Mouse (Mus musculus) urinary bladder, postnatal 36 days (tissue): ENCODE results near the gene Icam2.
"Not testable (repeated sequence)": the region's sequence is repeated elsewhere in the genome, so short reads cannot be mapped to it uniquely, and the experiment has no call there.

ENCODE experiments used
- DNase-seq, 2 experiments: peaks; one replicate each; pipeline ENCODE4 v3.0.0; 2022; ENCODE audit warnings: low spot score in 2 of 2, mixed read lengths in 1 of 2

Gene Icam2

DNA sequence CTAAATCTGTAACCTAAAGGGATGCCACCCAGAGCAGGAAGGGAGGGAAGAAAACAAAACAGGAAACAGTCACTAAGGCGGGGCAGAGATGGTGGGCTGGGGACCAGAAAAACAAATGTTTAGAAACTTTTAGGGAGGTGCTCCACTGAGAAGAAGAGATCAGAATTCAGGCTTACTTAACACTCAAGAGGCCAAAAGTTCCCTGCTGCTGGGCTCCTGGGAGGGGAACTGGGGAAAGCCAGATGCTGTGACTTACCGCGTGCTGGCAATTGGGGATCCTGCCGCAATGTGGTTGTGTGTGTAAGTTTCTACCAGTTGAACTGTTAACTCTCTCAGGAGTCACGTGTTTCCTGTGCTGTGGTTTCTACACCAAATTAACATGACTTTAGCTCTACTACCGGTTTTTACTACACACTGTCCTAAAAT is at the start of gene Icam2:
Gene Icam2, minus strand, starts transcription at position 285 of the 426 bp plus-strand sequence.
- no peak for DNase-seq

DNA sequence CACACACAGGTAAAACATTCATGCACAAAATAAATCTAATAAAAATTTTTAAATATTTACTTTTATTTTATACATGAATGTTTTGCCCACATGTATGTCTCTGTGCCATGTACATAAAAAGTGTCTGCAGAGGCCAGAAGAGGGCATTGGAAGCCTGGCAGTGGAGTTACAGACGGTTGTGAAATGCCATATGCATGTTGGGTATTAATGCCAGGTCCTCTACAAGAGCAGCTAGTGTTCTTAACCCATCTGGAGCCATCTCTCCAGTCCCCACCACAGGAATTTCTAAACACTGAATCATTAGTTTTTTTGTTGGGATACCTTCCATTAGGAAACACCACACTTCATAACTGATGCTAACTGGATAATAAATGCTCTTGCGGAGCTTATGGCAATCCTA is 49.7 kb upstream of the Icam2 start:
- DNase-seq, result no peak

DNA sequence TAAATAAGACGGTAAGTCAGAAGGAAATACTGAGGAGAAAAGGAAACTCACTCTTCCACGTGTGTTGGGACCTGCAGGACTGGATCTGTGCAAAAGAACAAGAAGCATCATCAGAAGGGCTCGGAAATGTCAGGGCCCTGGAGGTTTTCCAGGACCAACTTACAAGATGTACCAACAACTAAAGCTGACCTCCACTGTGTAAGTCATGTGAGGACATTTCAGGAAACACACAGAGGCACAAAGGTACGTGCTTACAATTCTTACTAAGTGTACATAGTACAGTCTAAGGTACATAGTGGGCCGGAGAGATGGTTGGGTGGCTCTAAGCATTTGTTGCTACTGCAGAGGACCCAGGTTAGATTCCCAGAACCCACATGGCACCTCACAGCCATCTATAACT is 49.2 kb upstream of the Icam2 start:
- no peak for DNase-seq

GRCm38 (mm10) chr11:106430392-106430791 is 42.5 kb upstream of the Icam2 start:
- DNase-seq, result no peak

DNA sequence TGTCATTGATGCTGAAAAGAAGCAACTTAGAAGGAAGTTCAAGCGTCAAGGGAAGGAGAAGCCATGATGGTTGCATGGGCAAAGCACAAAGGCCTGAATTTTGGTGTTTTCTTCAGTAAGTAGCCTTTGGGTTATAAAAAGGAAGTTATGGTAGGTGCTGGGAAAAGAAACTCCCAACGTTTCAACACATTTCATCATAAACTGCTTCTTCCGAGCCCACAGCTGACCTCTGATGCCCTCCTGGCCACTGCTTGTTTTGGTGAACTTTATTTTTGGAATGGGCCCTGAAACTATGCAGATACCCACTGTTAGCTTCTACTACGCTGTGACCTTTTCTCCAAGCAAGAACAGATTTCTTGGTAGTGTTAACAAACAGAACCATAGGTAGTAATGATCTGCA is 41.8 kb upstream of the Icam2 start:
- DNase-seq, result no peak

DNA sequence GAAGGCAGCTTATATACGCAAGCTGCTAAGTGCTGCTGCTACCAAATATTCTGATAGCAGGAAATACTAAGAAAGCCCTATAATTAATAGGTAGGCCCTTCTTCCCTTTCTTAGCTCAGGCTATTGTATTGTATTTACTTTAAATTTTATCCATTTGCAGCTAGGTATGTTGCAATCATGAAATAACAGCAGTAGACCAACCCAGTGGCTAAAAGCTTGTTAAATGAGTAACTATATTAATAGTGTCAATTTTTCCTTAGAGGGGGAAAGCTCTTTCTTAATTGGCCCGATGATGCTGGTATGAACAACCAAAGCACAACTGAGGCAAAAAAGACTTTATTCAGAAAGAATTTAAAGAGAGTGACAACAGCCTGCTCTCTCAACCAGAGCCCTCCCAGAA is 40.7 kb upstream of the Icam2 start:
- no peak for DNase-seq

- no peak for DNase-seq
Measured at GRCm38 (mm10) chr11:106428106-106428505, 40.2 kb upstream of the Icam2 start.

- no peak for DNase-seq
Measured at GRCm38 (mm10) chr11:106426447-106426846, 38.6 kb upstream of the Icam2 start.

DNA sequence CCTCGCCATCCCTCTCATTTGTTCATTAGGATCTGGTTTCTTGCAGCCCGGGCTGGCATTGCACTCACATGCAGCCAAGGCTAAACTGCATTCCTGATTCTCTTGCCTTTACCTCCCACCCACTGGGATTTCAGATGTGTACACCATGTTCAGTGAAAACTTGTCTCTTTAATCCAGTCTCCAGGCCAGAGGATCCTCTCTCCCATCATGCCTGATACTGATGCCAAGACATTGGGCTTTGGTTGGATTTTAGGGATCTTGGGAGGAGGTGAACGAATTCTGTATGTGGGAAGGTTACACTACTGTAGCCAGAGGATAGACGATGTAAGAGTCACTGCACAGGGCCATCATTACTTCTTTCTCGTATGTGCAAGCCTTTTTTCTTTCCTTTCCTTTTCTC is 37.3 kb upstream of the Icam2 start:
- DNase-seq, result no peak

- no peak for DNase-seq
Measured at GRCm38 (mm10) chr11:106419262-106420102, 31.6 kb upstream of the Icam2 start.

- DNase-seq, result peak; percentile 70 to 80
Measured at GRCm38 (mm10) chr11:106418622-106419196, 30.8 kb upstream of the Icam2 start.

DNA sequence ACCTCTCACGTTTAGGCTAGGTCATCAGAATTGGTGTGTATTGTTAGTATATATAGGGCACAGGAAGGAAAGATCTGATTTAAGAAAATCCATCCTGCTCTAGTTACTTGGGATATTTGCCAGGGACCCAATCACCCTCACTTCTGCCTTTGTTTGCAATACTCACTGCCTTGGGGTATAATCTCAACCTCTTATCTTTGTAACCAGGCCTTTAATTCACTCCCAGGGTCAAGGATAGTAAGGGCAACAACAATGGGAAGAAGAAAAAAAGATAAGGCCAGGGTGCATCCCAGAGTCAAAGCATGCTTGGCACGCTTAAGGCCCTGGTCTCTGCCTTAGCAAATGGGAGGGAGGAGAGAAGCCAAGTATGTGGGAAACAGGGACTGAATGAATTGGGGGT is 30.0 kb upstream of the Icam2 start:
- DNase-seq, result no peak

DNA sequence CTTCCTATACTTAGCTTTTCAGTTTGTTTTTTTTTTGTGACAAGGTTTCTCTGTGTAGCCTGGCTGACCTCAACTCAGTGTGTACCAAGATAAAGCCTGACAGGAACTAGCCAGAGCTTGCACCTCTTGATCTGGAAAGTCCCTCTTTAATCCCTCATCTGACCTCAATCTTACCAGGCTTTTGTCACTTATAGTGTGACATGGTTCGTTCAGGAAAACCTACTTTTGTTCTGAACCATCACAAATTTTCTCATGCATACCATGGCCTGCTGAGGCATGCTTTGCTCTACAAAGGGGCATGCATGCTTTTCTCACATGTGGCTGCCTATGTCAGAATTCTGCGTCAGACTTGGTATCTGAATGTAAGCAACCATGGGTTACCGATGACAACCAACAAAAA is 28.5 kb upstream of the Icam2 start:
- DNase-seq, result no peak

DNA sequence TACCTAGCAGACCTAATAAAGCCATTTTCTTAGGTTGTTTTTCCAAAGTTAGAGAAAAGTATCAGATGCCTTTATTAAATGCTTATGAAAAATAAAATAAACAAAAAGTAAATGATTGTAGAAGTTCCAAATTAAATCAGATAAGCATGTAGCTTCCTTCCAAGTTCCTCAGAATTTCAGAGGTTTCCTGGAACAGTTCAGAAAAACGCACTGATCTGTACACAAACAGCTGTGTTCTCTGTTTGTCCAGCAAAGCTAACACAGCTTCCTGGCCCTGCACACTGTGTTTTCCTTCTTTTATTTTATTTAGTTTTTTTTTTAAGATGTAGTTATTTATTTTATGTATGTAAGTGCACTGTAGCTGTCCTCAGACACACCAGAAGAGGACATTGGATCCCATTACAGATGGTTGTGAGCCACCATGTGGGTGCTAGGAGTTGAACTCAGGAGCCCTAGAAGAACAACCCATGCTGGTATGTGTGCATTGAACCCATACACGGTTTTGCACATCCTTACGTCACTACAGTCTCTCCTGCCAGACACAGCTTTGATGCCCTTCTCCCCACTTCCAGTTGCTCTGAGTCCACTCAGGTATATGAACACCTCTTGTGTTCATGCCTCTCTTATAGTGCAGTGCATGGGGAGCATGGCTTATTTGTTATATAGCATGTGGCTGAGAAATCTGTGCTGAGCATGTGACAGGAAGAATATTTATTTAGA is 24.9 kb upstream of the Icam2 start:
- no peak for DNase-seq

GRCm38 (mm10) chr11:106411157-106411556 is 23.3 kb upstream of the Icam2 start:
- DNase-seq, result no peak

- DNase-seq, result no peak
Measured at GRCm38 (mm10) chr11:106410507-106410906, 22.6 kb upstream of the Icam2 start.

GRCm38 (mm10) chr11:106410011-106410410 is 22.1 kb upstream of the Icam2 start:
- DNase-seq, result no peak

DNA sequence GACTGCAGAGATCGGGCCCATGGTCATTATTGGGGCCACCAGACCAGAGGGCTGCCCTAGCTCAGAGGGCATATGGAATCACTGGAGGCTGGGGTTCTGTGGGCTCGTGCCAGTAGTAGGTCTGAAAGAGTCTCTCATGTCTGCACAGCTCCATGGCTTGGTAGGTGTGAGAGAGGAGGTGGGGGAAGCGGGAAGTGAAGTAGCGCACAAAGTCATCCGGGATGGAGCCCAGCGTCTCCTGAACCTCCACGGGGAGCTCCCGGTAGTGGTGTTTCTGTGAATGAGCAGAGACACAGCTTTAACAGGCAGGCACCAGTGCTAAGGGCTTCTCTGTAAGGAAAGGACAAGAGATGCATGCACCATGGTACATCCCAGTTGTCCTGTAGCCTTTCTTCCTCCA is 10.6 kb upstream of the Icam2 start:
- DNase-seq, result no peak

- DNase-seq, result no peak
Measured at GRCm38 (mm10) chr11:106397656-106398055, 9.8 kb upstream of the Icam2 start.

- DNase-seq, result not testable (repeated sequence)
Measured at GRCm38 (mm10) chr11:106394055-106394454, 6.2 kb upstream of the Icam2 start.

GRCm38 (mm10) chr11:106393331-106393616 is 5.4 kb upstream of the Icam2 start:
- no peak for DNase-seq

DNA sequence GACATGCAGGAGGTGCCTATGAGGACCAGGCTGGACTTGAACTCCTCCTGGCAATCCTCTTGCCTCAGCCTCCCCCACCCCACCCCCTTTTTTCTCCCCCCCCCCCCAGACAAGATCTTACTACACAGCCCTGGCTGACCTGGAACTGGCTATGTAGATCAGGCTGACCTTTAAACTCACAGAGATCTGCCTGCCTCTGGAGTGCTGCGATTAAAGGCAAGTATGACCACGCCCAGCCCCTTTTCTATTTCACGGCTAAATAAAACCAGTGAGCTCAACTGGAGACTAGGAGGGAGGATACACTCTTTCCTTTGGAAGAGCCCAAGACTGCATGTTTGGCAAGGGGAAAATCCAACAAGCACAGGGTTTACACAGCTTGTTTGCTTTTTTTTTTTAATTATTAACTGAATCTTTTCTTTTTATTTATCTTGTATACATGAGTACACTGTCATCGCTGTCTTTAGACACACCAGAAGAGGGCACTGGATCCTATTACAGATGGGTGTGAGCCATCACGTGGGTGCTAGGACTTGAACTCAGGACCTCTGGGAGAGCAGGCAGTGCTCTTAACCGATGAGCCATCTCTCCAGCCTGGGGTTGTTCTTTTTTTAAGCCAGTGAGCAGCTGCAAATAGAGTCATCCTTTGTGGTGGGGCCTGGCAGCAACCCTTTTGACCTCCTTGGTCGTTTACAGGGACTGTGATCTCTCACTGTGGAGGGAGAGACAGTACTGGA is 4.9 kb upstream of the Icam2 start:
- DNase-seq, result no peak
